In the genomic region with DNA sequence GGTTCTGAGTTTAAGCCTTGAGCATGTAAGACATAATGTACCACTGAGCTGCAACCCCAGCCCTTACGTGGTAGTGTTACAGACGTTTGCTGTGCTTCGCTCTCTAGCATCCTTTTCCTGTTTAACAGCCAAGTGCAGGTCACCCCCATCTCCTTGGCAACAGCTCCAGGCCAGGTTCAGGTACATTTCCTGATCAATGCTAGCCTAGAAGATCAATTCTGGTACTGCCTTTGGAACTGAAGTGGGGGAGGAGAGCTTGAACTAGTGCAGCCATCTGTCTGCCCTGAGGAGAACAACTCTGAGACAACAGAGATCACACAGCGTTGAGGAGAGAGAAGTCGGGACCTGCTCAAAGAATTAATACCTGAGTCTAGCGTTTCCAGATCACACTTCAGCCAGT, we compare ENCODE assay signal across 46 mouse cellular contexts. TPM values are rescaled to one million over a fixed set of nuclear protein-coding genes. Genes with fewer than 3 reads are reported as not detected.
"Had no signal": no experiment of that assay in that cellular context is flagged by ENCODE, and none has a peak within 500 bp of the region (broad histone marks: within the 10 kb centered on the region; RNA-seq: fewer than 3 reads in every experiment).

No protein-coding gene starts in this region.

- H3K4me2 ChIP-seq: limb, embryonic 12.5 days; limb, embryonic 13.5 days; limb, embryonic 15.5 days; liver, embryonic 11.5 days; liver, embryonic 13.5 days; liver, embryonic 15.5 days; lung, embryonic 14.5 days; lung, embryonic 15.5 days; midbrain, embryonic 11.5 days; midbrain, embryonic 12.5 days; midbrain, embryonic 13.5 days; midbrain, embryonic 15.5 days; neural tube, embryonic 12.5 days had no signal

- H3K9me3 ChIP-seq: limb, embryonic 10.5 days; limb, embryonic 12.5 days; limb, embryonic 13.5 days; limb, embryonic 15.5 days; liver, embryonic 13.5 days; liver, embryonic 15.5 days; lung, embryonic 15.5 days; midbrain, embryonic 10.5 days; midbrain, embryonic 12.5 days; midbrain, embryonic 13.5 days; midbrain, embryonic 15.5 days; neural tube, embryonic 12.5 days had no signal

- H3K4me1 ChIP-seq: liver, embryonic 13.5 days; liver, embryonic 15.5 days; megakaryocyte, embryonic 14.5 days; neural tube, embryonic 12.5 days had no signal

- H3K27me3 ChIP-seq: limb, embryonic 12.5 days; limb, embryonic 13.5 days; limb, embryonic 15.5 days; liver, embryonic 13.5 days; liver, embryonic 15.5 days; lung, embryonic 15.5 days; megakaryocyte, embryonic 14.5 days; midbrain, embryonic 13.5 days; midbrain, embryonic 15.5 days; neural tube, embryonic 12.5 days had no signal

- H3K4me3 ChIP-seq: left cerebral cortex, adult 2 months; limb, embryonic 10.5 days; limb, embryonic 12.5 days; limb, embryonic 13.5 days; limb, embryonic 15.5 days; liver, embryonic 13.5 days; liver, embryonic 15.5 days; lung, embryonic 15.5 days; megakaryocyte, embryonic 14.5 days; midbrain, embryonic 10.5 days; midbrain, embryonic 12.5 days; midbrain, embryonic 13.5 days; midbrain, embryonic 15.5 days; myocyte; neural tube, embryonic 12.5 days had no signal

- DNase-seq: left cerebral cortex, postnatal 4 days; liver, embryonic 13.5 days; lung, adult 18-20 months; lung, adult 2 months; lung, embryonic 14.5 days; lung, postnatal 10 days; lung, postnatal 14 days; lung, postnatal 36 days; lung, postnatal 4 days; midbrain, embryonic 14.5 days had no signal

- H3K27ac ChIP-seq: left cerebral cortex, adult 2 months; limb, embryonic 10.5 days; limb, embryonic 12.5 days; limb, embryonic 13.5 days; limb, embryonic 15.5 days; liver, embryonic 13.5 days; liver, embryonic 14.5 days; liver, embryonic 15.5 days; lung, embryonic 15.5 days; macrophage; midbrain, embryonic 10.5 days; midbrain, embryonic 12.5 days; midbrain, embryonic 13.5 days; midbrain, embryonic 15.5 days; neural tube, embryonic 12.5 days had no signal

- H3K9ac ChIP-seq: limb, embryonic 12.5 days; limb, embryonic 13.5 days; limb, embryonic 15.5 days; liver, embryonic 13.5 days; liver, embryonic 14.5 days; liver, embryonic 15.5 days; lung, embryonic 14.5 days; lung, embryonic 15.5 days; midbrain, embryonic 12.5 days; midbrain, embryonic 13.5 days; midbrain, embryonic 15.5 days; neural tube, embryonic 12.5 days had no signal

- ATAC-seq: lung, postnatal 0 days; midbrain, embryonic 13.5 days; midbrain, embryonic 15.5 days; midbrain, embryonic 16.5 days had no signal

- H3K36me3 ChIP-seq: limb, embryonic 10.5 days; limb, embryonic 12.5 days; limb, embryonic 13.5 days; limb, embryonic 15.5 days; liver, embryonic 13.5 days; liver, embryonic 15.5 days; lung, embryonic 15.5 days; midbrain, embryonic 10.5 days; midbrain, embryonic 12.5 days; midbrain, embryonic 13.5 days; midbrain, embryonic 15.5 days; neural tube, embryonic 12.5 days had no signal

RNA-seq across cellular contexts. Expression of a gene that starts 59.4 kb away (rescaled TPM):
- total RNA-seq: left cerebral cortex, adult 18-20 months; left cerebral cortex, adult 2 months; left cerebral cortex, adult 8-10 months; left cerebral cortex, postnatal 10 days; left cerebral cortex, postnatal 14 days; left cerebral cortex, postnatal 25 days; left cerebral cortex, postnatal 36 days; left cerebral cortex, postnatal 4 days; megakaryocyte progenitor cell, adult 5-6 weeks; megakaryocyte, adult 5-6 weeks; megakaryocyte-erythroid progenitor cell, adult 5-6 weeks; midbrain, postnatal 0 days; monocyte, adult 5-6 weeks had no signal
- polyA plus RNA-seq: limb, embryonic 10.5 days; limb, embryonic 11.5 days; limb, embryonic 12.5 days; limb, embryonic 13.5 days; limb, embryonic 14.5 days; limb, embryonic 15.5 days; liver, embryonic 11.5 days; liver, embryonic 13.5 days; liver, embryonic 14.5 days; liver, embryonic 15.5 days; liver, embryonic 16.5 days; lung, adult 2 months; lung, embryonic 14.5 days; lung, embryonic 15.5 days; lung, embryonic 16.5 days; lung, postnatal 0 days; macrophage; midbrain, embryonic 10.5 days; midbrain, embryonic 11.5 days; midbrain, embryonic 12.5 days; midbrain, embryonic 13.5 days; midbrain, embryonic 14.5 days; midbrain, embryonic 15.5 days; midbrain, embryonic 16.5 days; midbrain, postnatal 0 days; myocyte; neural tube, embryonic 11.5 days; neural tube, embryonic 12.5 days had no signal
